In genomic region chr12:37426750-37427149, GRCm38 (mm10) we compare ENCODE assay signal across 26 mouse cellular contexts.
DNase-seq lines count a peak whose midpoint lies in the region; ATAC-seq and TF ChIP-seq lines count a peak whose summit lies in the region.
"Had no signal": no experiment of that assay in that cellular context is flagged by ENCODE, and none has a peak within 500 bp of the region (broad histone marks: within the 10 kb centered on the region; RNA-seq: fewer than 3 reads in every experiment).

No protein-coding gene starts in this region.

- WGBS in kidney, postnatal 0 days: 38% methylated on average over 5 of the region's 5 CpGs
- 34% methylated on average over 5 of the region's 5 CpGs for WGBS in embryonic facial prominence, embryonic 11.5 days
- 8% methylated on average over 5 of the region's 5 CpGs for WGBS in limb, embryonic 13.5 days

- peak; percentile 54 for ATAC-seq in kidney, postnatal 0 days (replicated peaks; ENCODE audit: low FRiP score, low read depth)
- no peak for ATAC-seq in embryonic facial prominence, embryonic 11.5 days (replicated peaks; ENCODE audit: insufficient number of reproducible peaks, low FRiP score, low TSS enrichment, low read depth)
- ATAC-seq in limb, embryonic 13.5 days (ENCODE audit: low FRiP score, low read depth): peak; percentile 87
- ATAC-seq: forebrain, embryonic 16.5 days; liver, embryonic 12.5 days had no signal

- no peak overlapping the region for H3K9ac ChIP-seq in kidney, postnatal 0 days (ENCODE audit: low read depth, low read length)
- H3K9ac ChIP-seq in embryonic facial prominence, embryonic 11.5 days (replicated peaks; ENCODE audit: low read length): no peak overlapping the region
- no peak overlapping the region for H3K9ac ChIP-seq in limb, embryonic 13.5 days
- H3K9ac ChIP-seq: heart, embryonic 12.5 days; liver, embryonic 12.5 days; neural tube, embryonic 13.5 days had no signal

- no peak overlapping the region for H3K4me3 ChIP-seq in kidney, postnatal 0 days (replicated peaks; ENCODE audit: low read depth, low read length)
- H3K4me3 ChIP-seq in embryonic facial prominence, embryonic 11.5 days (ENCODE audit: low read depth, low read length): no peak overlapping the region
- H3K4me3 ChIP-seq in limb, embryonic 13.5 days: no peak overlapping the region
- H3K4me3 ChIP-seq: forebrain, embryonic 10.5 days; heart, embryonic 12.5 days; hindbrain, embryonic 10.5 days; liver, embryonic 12.5 days; megakaryocyte, embryonic 14.5 days; neural tube, embryonic 13.5 days had no signal

- no peak overlapping the region for H3K27ac ChIP-seq in kidney, postnatal 0 days
- H3K27ac ChIP-seq in embryonic facial prominence, embryonic 11.5 days (replicated peaks; ENCODE audit: low read depth, low read length): no peak overlapping the region
- no peak overlapping the region for H3K27ac ChIP-seq in limb, embryonic 13.5 days
- H3K27ac ChIP-seq: forebrain, embryonic 10.5 days; hindbrain, embryonic 10.5 days; liver, embryonic 12.5 days; neural tube, embryonic 13.5 days had no signal

- H3K4me2 ChIP-seq in kidney, postnatal 0 days (ENCODE audit: low read length): no peak overlapping the region
- H3K4me2 ChIP-seq in embryonic facial prominence, embryonic 11.5 days (ENCODE audit: low read depth, low read length): no peak overlapping the region
- H3K4me2 ChIP-seq in limb, embryonic 13.5 days (replicated peaks): no peak overlapping the region
- H3K4me2 ChIP-seq: heart, embryonic 12.5 days; liver, embryonic 12.5 days; neural tube, embryonic 13.5 days had no signal

- peak; percentile 70 for DNase-seq in kidney, postnatal 0 days (ENCODE audit: low spot score)
- no peak for DNase-seq in kidney, adult 8-10 months
- peak; percentile 68 for DNase-seq in embryonic facial prominence, embryonic 11.5 days (ENCODE audit: low spot score)
- no peak for DNase-seq in cerebellum, adult 11 months
- DNase-seq in left cerebral cortex, postnatal 36 days (ENCODE audit: low spot score in 2 of 2): no peak
- no peak for DNase-seq in adrenal gland, postnatal 4 days (ENCODE audit: low spot score in 2 of 2)
- DNase-seq: adrenal gland, postnatal 36 days; cerebellum, adult 11-12 months; cerebellum, postnatal 10 days; gastrocnemius, postnatal 14 days; heart, adult 11 months; heart, postnatal 10 days; kidney, adult 11 months; layer of hippocampus, adult 9-11 months; lung, adult 18-20 months; midbrain, embryonic 14.5 days; right cerebral cortex, adult 18-20 months; right cerebral cortex, postnatal 4 days had no signal

- H3K27me3 ChIP-seq in kidney, postnatal 0 days (ENCODE audit: insufficient read depth, low read length): no peaks in the 10 kb centered on the region
- H3K27me3 ChIP-seq in embryonic facial prominence, embryonic 11.5 days (ENCODE audit: control insufficient read depth, insufficient read depth, low read length): no peaks in the 10 kb centered on the region
- no peaks in the 10 kb centered on the region for H3K27me3 ChIP-seq in limb, embryonic 13.5 days
- H3K27me3 ChIP-seq: heart, embryonic 12.5 days; liver, embryonic 12.5 days; megakaryocyte, embryonic 14.5 days; neural tube, embryonic 13.5 days had no signal

- intact Hi-C loops in left cerebral cortex, postnatal 36 days (cut with DNase I): no loop called here

- H3K4me1 ChIP-seq in kidney, postnatal 0 days (replicated peaks; ENCODE audit: insufficient read depth, low read length): no peaks in the 10 kb centered on the region
- H3K4me1 ChIP-seq in embryonic facial prominence, embryonic 11.5 days (ENCODE audit: control insufficient read depth, insufficient read depth, low read length): no peaks in the 10 kb centered on the region
- H3K4me1 ChIP-seq in limb, embryonic 13.5 days: peaks cover 11% of the 10 kb centered on the region
- H3K4me1 ChIP-seq: forebrain, embryonic 10.5 days; heart, embryonic 12.5 days; hindbrain, embryonic 10.5 days; liver, embryonic 12.5 days; megakaryocyte, embryonic 14.5 days; neural tube, embryonic 13.5 days had no signal

- no peaks in the 10 kb centered on the region for H3K9me3 ChIP-seq in kidney, postnatal 0 days (replicated peaks; ENCODE audit: low read length)
- no peaks in the 10 kb centered on the region for H3K9me3 ChIP-seq in embryonic facial prominence, embryonic 11.5 days (replicated peaks; ENCODE audit: control insufficient read depth, low read length)
- no peaks in the 10 kb centered on the region for H3K9me3 ChIP-seq in limb, embryonic 13.5 days
- H3K9me3 ChIP-seq: forebrain, embryonic 10.5 days; heart, embryonic 12.5 days; hindbrain, embryonic 10.5 days; liver, embryonic 12.5 days; megakaryocyte, embryonic 14.5 days; neural tube, embryonic 13.5 days had no signal

- H3K36me3 ChIP-seq in kidney, postnatal 0 days (ENCODE audit: insufficient read depth, low read length): no peaks in the 10 kb centered on the region
- H3K36me3 ChIP-seq in embryonic facial prominence, embryonic 11.5 days (replicated peaks; ENCODE audit: control insufficient read depth, insufficient read depth, low read depth, low read length): no peaks in the 10 kb centered on the region
- no peaks in the 10 kb centered on the region for H3K36me3 ChIP-seq in limb, embryonic 13.5 days
- H3K36me3 ChIP-seq: forebrain, embryonic 10.5 days; heart, embryonic 12.5 days; hindbrain, embryonic 10.5 days; liver, embryonic 12.5 days; neural tube, embryonic 13.5 days had no signal

- no peak for TF ChIP-seq CTCF in kidney, postnatal 0 days (IDR thresholded peaks at IDR 0.05; ENCODE audit: low read depth)

Comparison
In these comparisons a context has a peak if more than half of its experiments do, and no peak if none do; other contexts are left out.
1. DNase-seq: peak in kidney, postnatal 0 days (single experiment) and embryonic facial prominence, embryonic 11.5 days (single experiment); none in kidney, adult 8-10 months (0 of 2), cerebellum, adult 11 months (single experiment), left cerebral cortex, postnatal 36 days (0 of 2) and adrenal gland, postnatal 4 days (0 of 2).